In the genomic region with DNA sequence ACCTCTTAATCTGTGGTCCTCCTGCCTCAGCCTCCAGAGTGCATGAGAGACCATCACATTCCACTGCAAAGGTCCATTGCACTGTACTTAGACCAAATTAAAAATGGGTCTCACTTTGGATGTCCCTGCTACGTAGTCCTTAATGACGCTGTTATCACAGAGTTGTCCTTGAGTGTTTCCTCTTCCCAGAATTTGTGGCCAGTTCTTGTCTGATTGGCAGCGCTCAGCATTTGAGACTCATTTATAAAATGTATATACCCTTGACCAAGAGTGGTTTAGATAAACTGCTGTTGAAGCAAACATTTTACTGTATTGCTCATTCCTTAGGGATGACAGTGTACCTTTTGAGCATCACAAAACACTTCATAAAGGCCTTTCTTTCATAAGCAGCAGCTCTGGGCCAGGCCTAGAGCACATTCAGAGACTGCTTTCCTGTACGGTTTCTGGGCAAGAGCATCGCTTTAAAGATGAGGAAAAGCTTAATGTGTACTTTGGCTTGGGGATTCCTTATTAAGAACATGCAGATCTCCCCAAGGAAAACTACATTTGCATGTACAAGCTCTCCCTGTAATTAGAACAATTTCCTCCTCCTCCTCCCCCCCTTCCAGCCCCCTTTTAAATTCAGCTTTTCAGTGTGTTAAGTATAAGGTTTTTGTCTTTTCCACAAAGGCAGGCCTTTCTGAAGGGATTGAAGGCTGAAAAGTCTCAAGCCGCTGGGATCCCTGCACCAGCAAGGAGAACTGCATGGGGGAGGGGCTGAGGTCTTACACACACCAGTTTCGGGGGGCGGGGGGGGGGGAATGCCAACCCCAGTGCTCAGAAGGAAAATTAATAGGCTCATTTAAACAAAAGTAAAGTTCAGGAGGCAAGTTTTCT, we compare ENCODE assay signal across 8 mouse cellular contexts. TPM values are rescaled to one million over a fixed set of nuclear protein-coding genes. Genes with fewer than 3 reads are reported as not detected.
DNase-seq lines count a peak whose midpoint lies in the region; ATAC-seq and TF ChIP-seq lines count a peak whose summit lies in the region.

No protein-coding gene starts in this region.

- ATAC-seq in forebrain, embryonic 14.5 days, result peak; percentile 90
- ATAC-seq in kidney, postnatal 0 days (replicated peaks; ENCODE audit: low FRiP score, low read depth), result 0 out of 2 replicates have a peak, but pooled peaks have one; percentile 53
- ATAC-seq in neural tube, embryonic 13.5 days (ENCODE audit: low read depth), result peak; percentile 81

- no peaks in the 10 kb centered on the region for H3K27me3 ChIP-seq in forebrain, embryonic 14.5 days (replicated peaks; ENCODE audit: control insufficient read depth, insufficient read depth, low read length)
- H3K27me3 ChIP-seq in kidney, postnatal 0 days (ENCODE audit: insufficient read depth, low read length), result no peaks in the 10 kb centered on the region
- H3K27me3 ChIP-seq in neural tube, embryonic 13.5 days, result peaks cover 4% of the 10 kb centered on the region; the same call in 1 of the 2 replicates

- H3K9ac ChIP-seq in forebrain, embryonic 14.5 days (ENCODE audit: low read length), result no peak overlapping the region
- no peak overlapping the region for H3K9ac ChIP-seq in kidney, postnatal 0 days (ENCODE audit: low read depth, low read length)
- H3K9ac ChIP-seq in neural tube, embryonic 13.5 days, result no peak overlapping the region

- peak overlapping the region; percentile 43 for H3K4me2 ChIP-seq in forebrain, embryonic 14.5 days (ENCODE audit: low read length)
- H3K4me2 ChIP-seq in kidney, postnatal 0 days (ENCODE audit: low read length), result peak overlapping the region; percentile 30; the same call in 1 of the 2 replicates
- H3K4me2 ChIP-seq in neural tube, embryonic 13.5 days, result peak overlapping the region; percentile 45

- H3K27ac ChIP-seq in forebrain, embryonic 14.5 days (ENCODE audit: low read depth, low read length), result peak overlapping the region; percentile 53
- peak overlapping the region; percentile 62 for H3K27ac ChIP-seq in kidney, postnatal 0 days
- H3K27ac ChIP-seq in neural tube, embryonic 13.5 days (replicated peaks), result peak overlapping the region; percentile 74

- DNase-seq in retina, embryonic 14.5 days (ENCODE audit: low spot score), result peak; percentile 38
- no peak for DNase-seq in retina, postnatal 1 day
- peak; percentile 93 for DNase-seq in forebrain, embryonic 14.5 days (ENCODE audit: low spot score)
- peak; percentile 58 for DNase-seq in kidney, postnatal 0 days (ENCODE audit: low spot score)
- DNase-seq in spleen, adult 12 weeks (ENCODE audit: low spot score), result no peak
- no peak for DNase-seq in layer of hippocampus, postnatal 36 days
- no peak for DNase-seq in right cerebral cortex, postnatal 25 days

- peak overlapping the region; percentile 13; the same call in 1 of the 2 replicates for H3K4me3 ChIP-seq in forebrain, embryonic 14.5 days (ENCODE audit: low read depth, low read length)
- H3K4me3 ChIP-seq in kidney, postnatal 0 days (replicated peaks; ENCODE audit: low read depth, low read length), result no peak overlapping the region
- no peak overlapping the region for H3K4me3 ChIP-seq in neural tube, embryonic 13.5 days

- TF ChIP-seq CTCF in kidney, postnatal 0 days (IDR thresholded peaks at IDR 0.05; ENCODE audit: low read depth), result no peak

- WGBS in forebrain, embryonic 14.5 days, result 12% methylated on average over 8 of the region's 8 CpGs
- WGBS in kidney, postnatal 0 days, result 39% methylated on average over 8 of the region's 8 CpGs
- 33% methylated on average over 8 of the region's 8 CpGs for WGBS in neural tube, embryonic 13.5 days

- no peaks in the 10 kb centered on the region for H3K36me3 ChIP-seq in forebrain, embryonic 14.5 days (ENCODE audit: control insufficient read depth, insufficient read depth, low read length)
- no peaks in the 10 kb centered on the region for H3K36me3 ChIP-seq in kidney, postnatal 0 days (ENCODE audit: insufficient read depth, low read length)
- no peaks in the 10 kb centered on the region for H3K36me3 ChIP-seq in neural tube, embryonic 13.5 days

- H3K4me1 ChIP-seq in forebrain, embryonic 14.5 days (ENCODE audit: control insufficient read depth, insufficient read depth, low read length), result peaks cover 19% of the 10 kb centered on the region
- 0 out of 2 replicates have a peak, but pooled peaks cover 4% of the 10 kb centered on the region for H3K4me1 ChIP-seq in kidney, postnatal 0 days (replicated peaks; ENCODE audit: insufficient read depth, low read length)
- H3K4me1 ChIP-seq in neural tube, embryonic 13.5 days (replicated peaks), result peaks cover 38% of the 10 kb centered on the region

- no peaks in the 10 kb centered on the region for H3K9me3 ChIP-seq in forebrain, embryonic 14.5 days (replicated peaks; ENCODE audit: control insufficient read depth, low read length)
- H3K9me3 ChIP-seq in kidney, postnatal 0 days (replicated peaks; ENCODE audit: low read length), result no peaks in the 10 kb centered on the region
- no peaks in the 10 kb centered on the region for H3K9me3 ChIP-seq in neural tube, embryonic 13.5 days

RNA-seq across cellular contexts. Expression of a gene that starts 52.5 kb away (rescaled TPM):
- polyA plus RNA-seq in forebrain, embryonic 14.5 days (2014; fragmentation: Nextera tagmentation; extraction: Ambion mirVana), result 7.1 and 12.0 TPM in 2 replicates
- polyA plus RNA-seq in kidney, postnatal 0 days (2015; fragmentation: Nextera tagmentation; extraction: Ambion mirVana), result 8.6 and 11.9 TPM in 2 replicates
- polyA plus RNA-seq in neural tube, embryonic 13.5 days (2015; fragmentation: Nextera tagmentation; extraction: Ambion mirVana), result 38.2 and 39.6 TPM in 2 replicates
- total RNA-seq in layer of hippocampus, postnatal 36 days (2021), result 10 to 100 TPM; 21.0 to 22.2 TPM

Comparison
In these comparisons a context has a peak if more than half of its experiments do, and no peak if none do; other contexts are left out.
1. DNase-seq: peak in retina, embryonic 14.5 days (single experiment), forebrain, embryonic 14.5 days (single experiment) and kidney, postnatal 0 days (single experiment); none in retina, postnatal 1 day (single experiment), spleen, adult 12 weeks (single experiment), layer of hippocampus, postnatal 36 days (0 of 2) and right cerebral cortex, postnatal 25 days (single experiment).
2. Peak in every context shown above with its lines, with median percentiles within 50 percentile points of each other: ATAC-seq, H3K27ac ChIP-seq and H3K4me2 ChIP-seq.